Mouse (Mus musculus): ENCODE data around the gene Hoxd13. TPM values are rescaled to one million over a fixed set of nuclear protein-coding genes. Genes with fewer than 3 reads are reported as not detected.
A peak's percentile ranks its signal among the peaks of the same experiment; 100 is the strongest.

Hoxd13 gene
- total RNA-seq, 2 experiments from 2014 or later: not detected

GRCm38 (mm10) chr2:74692808-74693431, 24.8 kb downstream of the Hoxd13 start:
- DNase-seq (ENCODE audit: low spot score): no peak

DNA sequence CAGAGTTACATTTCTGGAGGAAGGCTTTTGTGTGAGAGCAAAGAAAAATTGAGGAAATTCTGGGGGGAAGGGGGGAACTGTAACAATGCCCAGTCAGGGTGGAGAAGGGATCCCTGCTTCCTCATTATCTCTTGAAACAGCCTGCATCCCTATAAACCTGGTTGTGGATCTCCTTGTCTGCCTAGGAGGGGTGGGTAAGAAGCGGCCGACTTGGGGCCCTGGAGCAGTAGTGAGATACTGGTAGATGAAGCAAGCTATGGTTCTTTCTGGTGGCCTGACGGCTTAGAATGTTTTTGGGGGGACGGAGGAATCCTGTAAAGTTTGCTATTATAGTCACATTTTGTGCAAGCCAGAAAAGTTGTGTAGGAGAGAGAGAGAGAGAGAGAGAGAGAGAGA, 25.3 kb downstream of the Hoxd13 start:
- DNase-seq (ENCODE audit: low spot score): no peak

GRCm38 (mm10) chr2:74694066-74694465, 26.0 kb downstream of the Hoxd13 start:
- DNase-seq (ENCODE audit: low spot score): no peak

DNA sequence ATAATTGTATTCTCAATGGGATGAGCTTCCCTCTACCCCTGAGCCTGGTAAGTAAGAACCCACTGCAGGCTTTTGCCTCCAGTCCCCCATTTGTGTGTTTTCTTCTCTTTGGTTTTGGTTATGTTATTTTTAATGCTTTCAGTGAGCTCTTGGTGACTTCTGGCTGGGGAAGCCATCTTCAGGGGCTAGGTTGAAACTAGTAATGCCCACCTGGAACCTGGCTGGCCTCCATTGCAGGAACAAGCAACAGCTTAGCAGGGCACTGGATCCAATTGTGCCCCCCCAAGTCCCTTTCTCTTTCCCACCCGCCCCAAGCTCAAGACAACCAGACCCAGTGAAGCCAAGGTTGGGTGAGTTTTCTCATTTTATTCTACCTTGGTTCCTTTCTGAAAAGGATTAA, 27.3 kb downstream of the Hoxd13 start:
- no peak for DNase-seq (ENCODE audit: low spot score)

DNA sequence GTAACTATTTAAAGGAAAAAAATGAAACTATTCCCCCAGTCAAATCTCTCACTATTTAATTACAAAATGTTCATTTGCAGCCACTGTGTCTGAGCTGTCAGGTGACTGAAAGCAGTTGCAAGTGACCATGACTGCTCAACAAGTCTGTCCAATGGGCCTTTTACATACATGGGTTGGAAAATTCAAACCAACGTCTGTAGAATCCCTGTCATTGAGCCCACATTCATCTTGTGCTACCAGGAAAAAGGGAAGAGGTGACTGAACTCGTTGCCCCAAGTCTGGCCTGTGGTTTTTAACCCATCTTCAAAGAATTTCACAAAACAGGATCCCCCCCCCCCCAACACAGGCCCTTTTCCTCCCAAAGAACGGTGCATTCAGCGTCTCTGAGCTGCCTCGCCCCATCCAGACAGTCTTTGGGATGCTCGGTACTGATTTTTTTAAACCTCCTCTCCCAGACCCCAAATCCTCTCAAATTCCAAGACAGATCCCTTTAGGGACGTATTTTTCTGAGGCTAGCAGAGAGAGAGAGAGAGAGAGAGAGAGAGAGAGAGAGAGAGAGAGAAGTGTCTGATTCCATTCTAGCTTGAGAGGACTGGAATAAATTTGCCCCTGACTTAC, 27.8 kb downstream of the Hoxd13 start:
- DNase-seq (ENCODE audit: low spot score): no peak

GRCm38 (mm10) chr2:74696442-74697335, 28.6 kb downstream of the Hoxd13 start:
- no peak for DNase-seq (ENCODE audit: low spot score)

GRCm38 (mm10) chr2:74697567-74698121, 29.5 kb downstream of the Hoxd13 start, which contains the start of gene Hoxd9:
TSS of gene Hoxd9 (plus strand) at chr2:74697727.
- peak; percentile 76 for DNase-seq (ENCODE audit: low spot score)

- peak; percentile 60 for DNase-seq (ENCODE audit: low spot score)
These were observed 30.3 kb downstream of the Hoxd13 start for GRCm38 (mm10) chr2:74698201-74699052.

DNA sequence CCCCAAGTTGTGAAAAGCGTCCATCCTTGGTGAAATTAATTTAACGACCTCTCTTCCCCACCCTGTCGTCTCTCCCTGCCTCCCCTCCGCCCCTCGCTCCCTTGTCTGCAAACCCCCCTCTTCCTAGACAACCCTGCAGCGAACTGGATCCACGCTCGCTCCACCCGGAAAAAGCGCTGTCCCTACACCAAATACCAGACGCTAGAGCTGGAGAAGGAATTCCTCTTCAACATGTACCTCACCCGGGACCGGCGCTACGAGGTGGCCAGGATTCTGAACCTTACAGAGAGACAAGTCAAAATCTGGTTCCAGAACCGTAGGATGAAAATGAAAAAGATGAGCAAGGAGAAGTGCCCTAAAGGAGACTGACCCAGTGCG, 30.9 kb downstream of the Hoxd13 start:
- DNase-seq (ENCODE audit: low spot score): no peak

GRCm38 (mm10) chr2:74699664-74700545, 31.8 kb downstream of the Hoxd13 start:
- no peak for DNase-seq (ENCODE audit: low spot score)

- no peak for DNase-seq (ENCODE audit: low spot score)
These were observed 32.5 kb downstream of the Hoxd13 start for GRCm38 (mm10) chr2:74700546-74701112.

- peak; percentile 77 for DNase-seq (ENCODE audit: low spot score)
These were observed 34.1 kb downstream of the Hoxd13 start for GRCm38 (mm10) chr2:74701949-74702819.

DNA sequence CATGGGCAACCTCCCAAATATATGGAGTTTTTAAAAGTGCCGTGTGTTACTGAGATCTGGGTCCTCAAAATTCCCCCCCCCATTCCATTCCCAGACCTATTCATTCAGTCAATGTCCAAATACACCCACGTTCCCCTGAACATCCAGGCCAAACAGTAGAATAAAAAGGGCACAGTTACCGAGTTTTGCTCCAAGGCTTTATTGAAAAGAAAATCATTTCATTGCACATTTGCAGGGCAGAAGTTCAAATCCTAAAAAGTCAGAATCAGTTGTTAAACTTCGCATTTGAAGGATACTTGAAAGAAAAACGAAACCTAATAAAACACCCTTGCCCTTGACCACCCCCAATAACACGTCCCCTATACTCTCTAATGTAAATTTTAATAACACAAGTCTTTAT, 34.7 kb downstream of the Hoxd13 start:
- no peak for DNase-seq (ENCODE audit: low spot score)

DNA sequence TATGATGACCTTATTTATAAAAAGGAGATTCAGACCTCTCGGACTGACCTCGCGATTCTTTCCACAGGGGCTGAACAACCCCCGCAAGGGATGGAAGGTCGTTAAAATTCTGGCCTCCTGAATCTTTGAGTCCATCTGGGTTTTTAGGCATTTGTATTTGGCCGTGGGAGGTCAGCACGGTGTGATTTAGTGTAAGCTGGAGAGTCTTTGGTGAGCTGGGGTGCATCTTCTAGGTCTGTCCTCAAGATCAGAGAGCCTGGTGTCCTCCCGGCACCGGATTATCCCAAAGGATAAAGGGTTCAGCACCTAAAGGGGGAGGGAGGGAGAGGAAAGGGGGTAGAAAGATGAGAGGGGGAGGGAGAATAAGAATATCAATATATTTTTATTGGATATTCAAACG, 35.2 kb downstream of the Hoxd13 start:
- no peak for DNase-seq (ENCODE audit: low spot score)

GRCm38 (mm10) chr2:74703720-74704392, 35.7 kb downstream of the Hoxd13 start:
- DNase-seq (ENCODE audit: low spot score): no peak

GRCm38 (mm10) chr2:74704393-74704998, 36.4 kb downstream of the Hoxd13 start, which contains the start of gene Hoxd8:
TSS of gene Hoxd8 (plus strand) at chr2:74704615.
- DNase-seq (ENCODE audit: low spot score): peak; percentile 59

DNA sequence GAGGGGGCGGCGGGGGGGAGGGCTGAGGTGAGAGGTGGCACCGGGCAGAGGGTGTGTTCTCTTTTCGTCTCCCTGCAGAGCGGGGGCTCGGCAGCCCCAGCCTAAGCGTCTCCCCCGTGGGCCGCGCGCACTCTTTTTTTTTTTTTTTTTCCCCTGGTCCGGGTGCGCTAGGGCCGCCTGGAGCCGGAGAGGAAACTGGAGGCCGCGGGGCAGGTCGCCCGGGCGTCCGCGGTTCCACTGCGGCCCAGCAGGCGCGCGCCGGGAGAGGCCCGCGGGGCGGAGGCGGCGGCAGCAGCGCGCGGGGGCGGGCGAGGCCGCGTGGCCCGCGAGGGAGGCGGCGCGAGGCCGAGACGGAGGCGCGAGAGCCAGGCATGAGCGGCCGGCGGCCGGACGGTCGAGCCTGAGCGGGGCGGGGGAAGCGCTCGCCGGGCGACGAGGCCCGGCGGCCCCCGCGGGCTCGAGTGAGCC, 36.9 kb downstream of the Hoxd13 start:
- no peak for DNase-seq (ENCODE audit: low spot score)
